Mouse (Mus musculus) left cerebral cortex, postnatal 4 days (tissue): ENCODE data around the gene Cmklr1. TPM values are rescaled to one million over a fixed set of nuclear protein-coding genes. Genes with fewer than 3 reads are reported as not detected.
A peak's percentile ranks its signal among the peaks of the same experiment; 100 is the strongest.

ENCODE experiments used
- DNase-seq: peaks from one replicate; pipeline ENCODE4 v3.0.0-alpha.2; 2022
- intact Hi-C: fragments of 180-260 bp; cut with DNase I; formaldehyde crosslinking; loops from one replicate; pipeline ENCODE4 v1.15.1; 2025
- total RNA-seq, 2 experiments: library from RNA; stranded (reverse); gene quantifications; 2 replicates each; pipeline ENCODE4 v1.2.3; 2021

The Cmklr1 gene
- total RNA-seq, 2 experiments from 2014 or later: 2.7 to 2.9 TPM

- intact Hi-C loops: no loop called here
Observed at GRCm38 (mm10) chr5:113654821-113655220, 4.6 kb upstream of the Cmklr1 start.

GRCm38 (mm10) chr5:113654206-113654605 is 4.0 kb upstream of the Cmklr1 start:
- intact Hi-C loops: no loop called here
- no peak for DNase-seq

More at GRCm38 (mm10) chr5:113654821-113655220, 4.6 kb upstream of the Cmklr1 start:
- DNase-seq: no peak

- intact Hi-C loops: no loop called here
Observed at GRCm38 (mm10) chr5:113652215-113652614, 2.0 kb upstream of the Cmklr1 start.

GRCm38 (mm10) chr5:113648647-113649211 is 1.5 kb downstream of the Cmklr1 start:
- DNase-seq: no peak
- intact Hi-C loops: no loop called here

More at GRCm38 (mm10) chr5:113652215-113652614, 2.0 kb upstream of the Cmklr1 start:
- DNase-seq: no peak

GRCm38 (mm10) chr5:113647141-113647540 is 3.1 kb downstream of the Cmklr1 start:
- no peak for DNase-seq
- intact Hi-C loops: no loop called here

- DNase-seq: peak; percentile 46
- intact Hi-C loops: no loop called here
Observed at GRCm38 (mm10) chr5:113644520-113644919, 5.7 kb downstream of the Cmklr1 start.

GRCm38 (mm10) chr5:113643107-113643848 is 6.9 kb downstream of the Cmklr1 start:
- intact Hi-C loops: no loop called here

GRCm38 (mm10) chr5:113641066-113641465 is 9.2 kb downstream of the Cmklr1 start:
- DNase-seq: no peak
- intact Hi-C loops: no loop called here

More at GRCm38 (mm10) chr5:113643107-113643848, 6.9 kb downstream of the Cmklr1 start:
- DNase-seq: peak; percentile 69

GRCm38 (mm10) chr5:113639126-113639525 is 11.1 kb downstream of the Cmklr1 start:
- intact Hi-C loops: no loop called here
- DNase-seq: no peak

- DNase-seq: peak; percentile 42
- intact Hi-C loops: no loop called here
Observed at GRCm38 (mm10) chr5:113638055-113638454, 12.2 kb downstream of the Cmklr1 start.

GRCm38 (mm10) chr5:113637631-113638030 is 12.6 kb downstream of the Cmklr1 start:
- intact Hi-C loops: no loop called here
- DNase-seq: peak; percentile 66

GRCm38 (mm10) chr5:113635861-113636565 is 14.2 kb downstream of the Cmklr1 start:
- intact Hi-C loops: no loop called here
- no peak for DNase-seq

GRCm38 (mm10) chr5:113634887-113635610 is 15.2 kb downstream of the Cmklr1 start:
- DNase-seq: no peak

GRCm38 (mm10) chr5:113634024-113634651 is 16.1 kb downstream of the Cmklr1 start:
- intact Hi-C loops: no loop called here

More at GRCm38 (mm10) chr5:113634887-113635610, 15.2 kb downstream of the Cmklr1 start:
- intact Hi-C loops: no loop called here

GRCm38 (mm10) chr5:113633037-113633714 is 17.1 kb downstream of the Cmklr1 start:
- no peak for DNase-seq
- intact Hi-C loops: no loop called here

More at GRCm38 (mm10) chr5:113634024-113634651, 16.1 kb downstream of the Cmklr1 start:
- DNase-seq: peak; percentile 74

- intact Hi-C loops: no loop called here
- no peak for DNase-seq
Observed at GRCm38 (mm10) chr5:113630116-113630515, 20.1 kb downstream of the Cmklr1 start.

GRCm38 (mm10) chr5:113629248-113629647 is 21.0 kb downstream of the Cmklr1 start:
- intact Hi-C loops: no loop called here
- DNase-seq: no peak

GRCm38 (mm10) chr5:113627820-113628437 is 22.3 kb downstream of the Cmklr1 start:
- intact Hi-C loops: no loop called here

GRCm38 (mm10) chr5:113626991-113627390 is 23.2 kb downstream of the Cmklr1 start:
- intact Hi-C loops: no loop called here
- DNase-seq: no peak

More at GRCm38 (mm10) chr5:113627820-113628437, 22.3 kb downstream of the Cmklr1 start:
- no peak for DNase-seq
